Mouse (Mus musculus) MEL (cell line): Measurements from ENCODE around the gene Gm49711. TPM values are rescaled to one million over a fixed set of nuclear protein-coding genes. Genes with fewer than 3 reads are reported as not detected.

Experiments
- DNase-seq: peaks from one replicate; pipeline ENCODE4 v3.0.0; 2011; ENCODE audit warnings: low read depth, low spot score
- H3K27ac ChIP-seq: 2 replicates; pipeline ENCODE4 v1.5.1; 2012; ENCODE audit warnings: low read depth, mild to moderate bottlenecking, control low read depth, low read length, moderate library complexity; ENCODE audit not compliant: control insufficient read depth
- H3K27me3 ChIP-seq, 2 experiments: fragments of 150-350 bp in 1 of 2; sonication (generic) in 1 of 2; 2 replicates each; pipeline ENCODE4 v1.6.1; 2012; ENCODE audit warnings: low read length in 2 of 2, mild to moderate bottlenecking in 2 of 2, improper control_type of control experiment in 1 of 2, moderate library complexity in 1 of 2; ENCODE audit not compliant: insufficient read depth in 2 of 2, control insufficient read depth in 1 of 2
- H3K36me3 ChIP-seq, 2 experiments: 2 replicates each; pipeline ENCODE4 v1.6.1; 2012 to 2014; ENCODE audit warnings: low read length in 2 of 2, improper control_type of control experiment in 1 of 2, inconsistent platforms in 1 of 2, mild to moderate bottlenecking in 1 of 2; ENCODE audit not compliant: insufficient read depth in 2 of 2, control insufficient read depth in 1 of 2
- H3K4me1 ChIP-seq, 2 experiments: fragments of 150-350 bp in 1 of 2; sonication (generic) in 1 of 2; 2 replicates each; pipeline ENCODE4 v1.6.1; 2012; ENCODE audit warnings: low read length in 2 of 2, improper control_type of control experiment in 1 of 2, mild to moderate bottlenecking in 1 of 2; ENCODE audit not compliant: insufficient read depth in 2 of 2, control insufficient read depth in 1 of 2
- H3K4me3 ChIP-seq, 2 experiments: fragments of 150-350 bp in 1 of 2; sonication (generic) in 1 of 2; 2 replicates each; pipeline ENCODE4 v1.5.1; 2012; ENCODE audit warnings: low read depth in 2 of 2, low read length in 2 of 2, mild to moderate bottlenecking in 2 of 2, moderate library complexity in 2 of 2, control low read depth in 1 of 2, improper control_type of control experiment in 1 of 2; ENCODE audit not compliant: control insufficient read depth in 1 of 2, insufficient read depth in 1 of 2
- H3K79me2 ChIP-seq: 2 replicates; pipeline ENCODE4 v1.6.1; 2012; ENCODE audit warnings: mild to moderate bottlenecking, low read length, moderate library complexity; ENCODE audit not compliant: control insufficient read depth, poor library complexity, insufficient read depth
- H3K9ac ChIP-seq: 2 replicates; pipeline ENCODE4 v1.6.1; 2012; ENCODE audit warnings: low read depth, mild to moderate bottlenecking, control low read depth, low read length, moderate library complexity; ENCODE audit not compliant: control insufficient read depth, poor library complexity, severe bottlenecking
- H3K9me3 ChIP-seq: fragments of 150-350 bp; sonication (generic); replicated peaks from 2 replicates; pipeline ENCODE4 v1.6.1; 2012; ENCODE audit warnings: mild to moderate bottlenecking, low read length, improper control_type of control experiment, moderate library complexity; ENCODE audit not compliant: insufficient read depth
- BHLHE40 ChIP-seq: IDR thresholded peaks from 2 replicates; pipeline ENCODE4 v1.6.1; 2012; ENCODE audit warnings: low read depth, mild to moderate bottlenecking, inconsistent platforms, low read length, improper control_type of control experiment, borderline replicate concordance
- CHD1 ChIP-seq: IDR thresholded peaks from 2 replicates; pipeline ENCODE4 v1.6.1; 2012; ENCODE audit warnings: low read depth, mild to moderate bottlenecking, inconsistent platforms, low read length, improper control_type of control experiment
- CTCF ChIP-seq, 3 experiments: IDR thresholded peaks in 2 of 3; conservative IDR thresholded peaks in 1 of 3; 2 replicates each; pipeline ENCODE4 v1.5.1; 2011 to 2012; ENCODE audit warnings: low read length in 3 of 3, low read depth in 2 of 3, mild to moderate bottlenecking in 2 of 3, improper control_type of control experiment in 1 of 3, inconsistent platforms in 1 of 3, mixed read lengths in 1 of 3, moderate library complexity in 1 of 3; ENCODE audit not compliant: control insufficient read depth in 1 of 3, insufficient read depth in 1 of 3, poor library complexity in 1 of 3, severe bottlenecking in 1 of 3
- E2F4 ChIP-seq: IDR thresholded peaks from 2 replicates; pipeline ENCODE4 v1.6.1; 2011; ENCODE audit warnings: low read depth, low read length, improper control_type of control experiment, borderline replicate concordance
- EP300 ChIP-seq, 2 experiments: IDR thresholded peaks; 2 replicates each; pipeline ENCODE4 v1.6.1; 2011; ENCODE audit warnings: improper control_type of control experiment in 2 of 2, low read length in 2 of 2, low read depth in 1 of 2, mild to moderate bottlenecking in 1 of 2
- ETS1 ChIP-seq: IDR thresholded peaks from 2 replicates; pipeline ENCODE4 v1.6.1; 2012; ENCODE audit warnings: low read depth, mild to moderate bottlenecking, inconsistent platforms, low read length, improper control_type of control experiment, moderate library complexity
- MAFK ChIP-seq: IDR thresholded peaks from 2 replicates; pipeline ENCODE4 v1.6.1; 2011; ENCODE audit warnings: low read depth, mild to moderate bottlenecking, low read length, improper control_type of control experiment, borderline replicate concordance
- MAX ChIP-seq: IDR thresholded peaks from 2 replicates; pipeline ENCODE4 v1.6.1; 2011; ENCODE audit warnings: low read length, improper control_type of control experiment
- MAZ ChIP-seq: IDR thresholded peaks from 2 replicates; pipeline ENCODE4 v1.6.1; 2012; ENCODE audit warnings: low read depth, mild to moderate bottlenecking, inconsistent platforms, low read length, improper control_type of control experiment
- MEF2A ChIP-seq: IDR thresholded peaks from 2 replicates; pipeline ENCODE4 v1.6.1; 2014; ENCODE audit warnings: low read depth, mild to moderate bottlenecking, inconsistent platforms, low read length, improper control_type of control experiment; ENCODE audit not compliant: poor library complexity, insufficient replicate concordance, severe bottlenecking; ENCODE audit errors: extremely low read depth
- NELFE ChIP-seq: IDR thresholded peaks from 2 replicates; pipeline ENCODE4 v1.6.1; 2011; ENCODE audit warnings: low read depth, low read length, improper control_type of control experiment
- NRF1 ChIP-seq: IDR thresholded peaks from 2 replicates; pipeline ENCODE4 v1.6.1; 2014; ENCODE audit warnings: low read depth, mild to moderate bottlenecking, inconsistent platforms, low read length, improper control_type of control experiment, moderate library complexity; ENCODE audit not compliant: poor library complexity, insufficient read depth, severe bottlenecking
- POLR2AphosphoS2 ChIP-seq: IDR thresholded peaks from 2 replicates; pipeline ENCODE4 v1.6.1; 2011; ENCODE audit warnings: low read length, improper control_type of control experiment
- POLR2AphosphoS5 ChIP-seq: IDR thresholded peaks from 2 replicates; pipeline ENCODE4 v1.6.1; 2012; ENCODE audit warnings: low read depth, borderline replicate concordance, mild to moderate bottlenecking, inconsistent platforms, low read length, moderate library complexity, mixed read lengths
- RAD21 ChIP-seq: IDR thresholded peaks from 2 replicates; pipeline ENCODE4 v1.6.1; 2011; ENCODE audit warnings: mild to moderate bottlenecking, low read depth, low read length, improper control_type of control experiment
- SMC3 ChIP-seq: IDR thresholded peaks from 2 replicates; pipeline ENCODE4 v1.6.1; 2011; ENCODE audit warnings: low read depth, low read length, improper control_type of control experiment
- TBP ChIP-seq: IDR thresholded peaks from 2 replicates; pipeline ENCODE4 v1.8.0; 2011; ENCODE audit warnings: low read depth, low read length, improper control_type of control experiment
- ZC3H11A ChIP-seq: IDR thresholded peaks from 2 replicates; pipeline ENCODE4 v1.6.1; 2012; ENCODE audit warnings: low read depth, mild to moderate bottlenecking, inconsistent platforms, low read length, improper control_type of control experiment
- polyA plus RNA-seq, 2 experiments: library from polyadenylated mRNA; stranded (reverse) in 1 of 2; unstranded in 1 of 2; fragments of >175 nt in 1 of 2; fragments of >200 nt in 1 of 2; gene quantifications; 2 replicates each; pipeline versions ENCODE4 v1.2.1 to v1.2.4; 2012; ENCODE audit warnings: low replicate concordance in 2 of 2, low read depth in 1 of 2; ENCODE audit not compliant: insufficient read length in 2 of 2, insufficient read depth in 1 of 2, missing spikeins in 1 of 2
- total RNA-seq: library from RNA; depleted of rRNA; stranded (reverse); fragments of 300-350 nt; gene quantifications from 2 replicates; pipeline ENCODE4 v1.2.3, GENCODE M21; 2012

Gene Gm49711
- total and polyA plus RNA-seq, 3 experiments, result not detected

- Histone ChIP-seq H3K9me3 (no peaks in the 10 kb centered on the region), H3K4me1 (no peaks in the 10 kb centered on the region), H3K27ac (no peak overlapping the region), H3K9ac (no peak overlapping the region), H3K79me2 (no peaks in the 10 kb centered on the region), H3K27me3 (no peaks in the 10 kb centered on the region), H3K36me3 (peaks cover 0 to 1% of the 10 kb centered on the region in 2 experiments; a peak in 1 of 4 replicates)
- DNase-seq, result no peak
- TF ChIP-seq BHLHE40 (no peak), CHD1 (no peak), EP300 (IDR thresholded peaks at IDR 0.05; ENCODE audit: low read depth in 1 of 2, low read length in 2 of 2) (no peak), RAD21 (no peak), TBP (no peak), MAX (no peak), MAZ (no peak), NELFE (no peak)
- TF ChIP-seq, all 39 proteins: peak for 0
- no peak overlapping the region for H3K4me3 ChIP-seq
These were observed 49.2 kb downstream of the Gm49711 start for GRCm38 (mm10) chr16:92107346-92107745.

- TF ChIP-seq NRF1 (no peak), MAFK (no peak), E2F4 (no peak), ZC3H11A (no peak), TBP (no peak), POLR2AphosphoS5 (no peak), MEF2A (no peak), ETS1 (no peak), SMC3 (no peak), POLR2AphosphoS2 (no peak), BHLHE40 (no peak), CTCF (IDR thresholded peaks at IDR 0.05 in 2 of 3, conservative IDR thresholded peaks at IDR 0.05 in 1 of 3; ENCODE audit: control insufficient read depth in 1 of 3, insufficient read depth in 1 of 3, low read depth in 2 of 3, low read length in 3 of 3, poor library complexity in 1 of 3, severe bottlenecking in 1 of 3) (no peak)
- no peak overlapping the region for H3K9ac ChIP-seq
- H3K79me2 ChIP-seq, result no peaks in the 10 kb centered on the region
- H3K27me3 ChIP-seq, result no peaks in the 10 kb centered on the region
- no peak for DNase-seq
- H3K27ac ChIP-seq, result no peak overlapping the region
- peaks cover 0 to 3% of the 10 kb centered on the region in 2 experiments; a peak in 2 of 4 replicates for H3K36me3 ChIP-seq
- H3K4me3 ChIP-seq, result no peak overlapping the region
- peaks cover 0 to 6% of the 10 kb centered on the region in 2 experiments; a peak in 2 of 4 replicates for H3K4me1 ChIP-seq
- H3K9me3 ChIP-seq, result no peaks in the 10 kb centered on the region
These were observed 56.7 kb downstream of the Gm49711 start for GRCm38 (mm10) chr16:92114706-92115241.
